Mouse (Mus musculus): ENCODE results near the gene Plcb2. TPM values are rescaled to one million over a fixed set of nuclear protein-coding genes. Genes with fewer than 3 reads are reported as not detected.

Gene Plcb2
- polyA plus RNA-seq, 1 experiment from 2014 or later = 2.0 TPM

GRCm38 (mm10) chr2:118669785-118670184 is 58.5 kb downstream of the Plcb2 start:
- Histone ChIP-seq H3K4me3 (ENCODE audit: control insufficient read depth in 1 of 2, insufficient read depth in 1 of 2, low read depth in 1 of 2, low read length in 2 of 2) (no peak overlapping the region), H3K4me1 (ENCODE audit: control insufficient read depth in 2 of 2, insufficient read depth in 2 of 2, low read length in 2 of 2) (peaks cover 31 to 48% of the 10 kb centered on the region in 2 experiments), H3K9me3 (ENCODE audit: control insufficient read depth, low read length) (no peaks in the 10 kb centered on the region), H3K4me2 (ENCODE audit: low read length) (peak overlapping the region; percentile 8; the same call in 1 of the 2 replicates), H3K27me3 (ENCODE audit: control insufficient read depth, insufficient read depth, low read length) (peaks cover 25% of the 10 kb centered on the region), H3K27ac (replicated peaks in 1 of 2; ENCODE audit: control insufficient read depth in 1 of 2, insufficient read depth in 1 of 2, low read depth in 2 of 2, low read length in 2 of 2) (peak overlapping the region in 1 of 2 experiments; percentile 61; a peak in 1 of 4 replicates), H3K9ac (ENCODE audit: low read length) (no peak overlapping the region), H3K36me3 (ENCODE audit: control insufficient read depth, insufficient read depth, low read length) (no peaks in the 10 kb centered on the region)
- ATAC-seq (ENCODE audit: insufficient number of reproducible peaks, insufficient read depth, low FRiP score, low read depth) = 0 out of 2 replicates have a peak, but pooled peaks have one; percentile 40
- WGBS = 11% methylated on average over 2 of the region's 2 CpGs

DNA sequence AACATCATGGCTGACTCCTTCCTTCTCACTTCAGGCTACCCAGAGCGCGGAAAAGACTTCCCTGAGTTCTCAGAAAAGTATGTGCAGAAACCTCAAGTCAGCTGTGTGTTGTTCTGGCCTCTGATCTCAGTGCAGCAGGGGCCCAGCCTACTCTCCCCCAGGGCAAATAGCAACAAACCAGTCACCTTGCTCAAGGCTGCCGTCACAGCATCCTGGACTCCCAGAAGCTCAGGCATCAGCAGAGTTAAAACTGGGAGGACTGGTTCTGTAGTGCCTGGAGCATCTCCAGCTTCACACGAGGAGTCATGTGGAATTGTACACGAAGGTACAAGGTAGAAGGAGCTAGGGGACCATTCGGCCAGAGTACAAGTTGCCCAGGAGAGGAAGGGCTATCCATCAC is 59.0 kb downstream of the Plcb2 start:
- H3K9ac ChIP-seq (ENCODE audit: low read length) = no peak overlapping the region
- 79% methylated on average over 6 of the region's 6 CpGs for WGBS
- H3K27me3 ChIP-seq (ENCODE audit: control insufficient read depth, insufficient read depth, low read length) = peaks cover 19% of the 10 kb centered on the region
- H3K4me2 ChIP-seq (ENCODE audit: low read length) = no peak overlapping the region
- no peak overlapping the region for H3K4me3 ChIP-seq (ENCODE audit: control insufficient read depth in 1 of 2, insufficient read depth in 1 of 2, low read depth in 1 of 2, low read length in 2 of 2)
- peaks cover 36 to 53% of the 10 kb centered on the region in 2 experiments for H3K4me1 ChIP-seq (ENCODE audit: control insufficient read depth in 2 of 2, insufficient read depth in 2 of 2, low read length in 2 of 2)
- ATAC-seq (ENCODE audit: insufficient number of reproducible peaks, insufficient read depth, low FRiP score, low read depth) = no peak
- no peaks in the 10 kb centered on the region for H3K36me3 ChIP-seq (ENCODE audit: control insufficient read depth, insufficient read depth, low read length)
- H3K27ac ChIP-seq (replicated peaks in 1 of 2; ENCODE audit: control insufficient read depth in 1 of 2, insufficient read depth in 1 of 2, low read depth in 2 of 2, low read length in 2 of 2) = peak overlapping the region in 1 of 2 experiments; percentile 61; a peak in 1 of 4 replicates
- H3K9me3 ChIP-seq (ENCODE audit: control insufficient read depth, low read length) = no peaks in the 10 kb centered on the region

- no peaks in the 10 kb centered on the region for H3K36me3 ChIP-seq (ENCODE audit: control insufficient read depth, insufficient read depth, low read length)
- 0 out of 2 replicates have a peak overlapping the region, but pooled peaks have one; percentile 1 for H3K4me2 ChIP-seq (ENCODE audit: low read length)
- peaks cover 46 to 63% of the 10 kb centered on the region in 2 experiments for H3K4me1 ChIP-seq (ENCODE audit: control insufficient read depth in 2 of 2, insufficient read depth in 2 of 2, low read length in 2 of 2)
- peaks cover under 1% of the 10 kb centered on the region; the same call in 1 of the 2 replicates for H3K27me3 ChIP-seq (ENCODE audit: control insufficient read depth, insufficient read depth, low read length)
- no peaks in the 10 kb centered on the region for H3K9me3 ChIP-seq (ENCODE audit: control insufficient read depth, low read length)
- ATAC-seq (ENCODE audit: insufficient number of reproducible peaks, insufficient read depth, low FRiP score, low read depth) = no peak
- H3K4me3 ChIP-seq (ENCODE audit: control insufficient read depth in 1 of 2, insufficient read depth in 1 of 2, low read depth in 1 of 2, low read length in 2 of 2) = no peak overlapping the region
- peak overlapping the region; percentile 34; the same call in 1 of the 2 replicates for H3K9ac ChIP-seq (ENCODE audit: low read length)
- H3K27ac ChIP-seq (replicated peaks in 1 of 2; ENCODE audit: control insufficient read depth in 1 of 2, insufficient read depth in 1 of 2, low read depth in 2 of 2, low read length in 2 of 2) = peak overlapping the region; percentile 61 to 65
- WGBS = 34% methylated on average over 5 of the region's 5 CpGs
These were observed 61.1 kb downstream of the Plcb2 start for GRCm38 (mm10) chr2:118667181-118667580.

DNA sequence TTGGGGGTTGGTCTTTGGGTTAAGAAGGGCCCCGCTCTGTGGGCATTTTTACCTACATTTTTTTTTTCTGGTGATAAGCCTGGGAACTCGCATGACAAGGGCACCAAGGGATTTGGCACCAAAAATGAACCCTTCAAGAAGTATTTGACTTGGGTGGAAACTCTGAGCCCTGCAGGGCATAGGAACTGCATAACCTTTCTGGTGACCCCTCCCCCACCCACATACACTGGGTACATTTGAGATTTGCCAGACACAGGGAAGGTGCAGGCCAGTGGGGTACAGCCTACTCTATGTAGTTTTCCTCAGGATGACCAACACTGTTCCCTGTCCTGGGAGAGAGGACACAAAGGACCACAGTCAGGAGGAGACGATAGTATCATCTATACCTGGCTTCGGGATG is 62.6 kb downstream of the Plcb2 start:
- no peak overlapping the region for H3K27ac ChIP-seq (replicated peaks in 1 of 2; ENCODE audit: control insufficient read depth in 1 of 2, insufficient read depth in 1 of 2, low read depth in 2 of 2, low read length in 2 of 2)
- H3K27me3 ChIP-seq (ENCODE audit: control insufficient read depth, insufficient read depth, low read length) = no peaks in the 10 kb centered on the region
- no peak overlapping the region for H3K9ac ChIP-seq (ENCODE audit: low read length)
- H3K4me2 ChIP-seq (ENCODE audit: low read length) = peak overlapping the region; percentile 80
- no peaks in the 10 kb centered on the region for H3K36me3 ChIP-seq (ENCODE audit: control insufficient read depth, insufficient read depth, low read length)
- H3K9me3 ChIP-seq (ENCODE audit: control insufficient read depth, low read length) = no peaks in the 10 kb centered on the region
- H3K4me3 ChIP-seq (ENCODE audit: control insufficient read depth in 1 of 2, insufficient read depth in 1 of 2, low read depth in 1 of 2, low read length in 2 of 2) = no peak overlapping the region
- 75% methylated on average over 4 of the region's 4 CpGs for WGBS
- peaks cover 46 to 61% of the 10 kb centered on the region in 2 experiments for H3K4me1 ChIP-seq (ENCODE audit: control insufficient read depth in 2 of 2, insufficient read depth in 2 of 2, low read length in 2 of 2)
- no peak for ATAC-seq (ENCODE audit: insufficient number of reproducible peaks, insufficient read depth, low FRiP score, low read depth)

GRCm38 (mm10) chr2:118664975-118665516 is 63.2 kb downstream of the Plcb2 start:
- Histone ChIP-seq H3K4me2 (ENCODE audit: low read length) (peak overlapping the region; percentile 80), H3K4me1 (ENCODE audit: control insufficient read depth in 2 of 2, insufficient read depth in 2 of 2, low read length in 2 of 2) (peaks cover 45 to 61% of the 10 kb centered on the region in 2 experiments), H3K27me3 (ENCODE audit: control insufficient read depth, insufficient read depth, low read length) (no peaks in the 10 kb centered on the region), H3K4me3 (ENCODE audit: control insufficient read depth in 1 of 2, insufficient read depth in 1 of 2, low read depth in 1 of 2, low read length in 2 of 2) (no peak overlapping the region), H3K27ac (replicated peaks in 1 of 2; ENCODE audit: control insufficient read depth in 1 of 2, insufficient read depth in 1 of 2, low read depth in 2 of 2, low read length in 2 of 2) (no peak overlapping the region), H3K9me3 (ENCODE audit: control insufficient read depth, low read length) (no peaks in the 10 kb centered on the region), H3K36me3 (ENCODE audit: control insufficient read depth, insufficient read depth, low read length) (no peaks in the 10 kb centered on the region), H3K9ac (ENCODE audit: low read length) (peak overlapping the region; percentile 73; the same call in 1 of the 2 replicates)
- ATAC-seq (ENCODE audit: insufficient number of reproducible peaks, insufficient read depth, low FRiP score, low read depth) = no peak
- WGBS = 76% methylated on average over 3 of the region's 3 CpGs

DNA sequence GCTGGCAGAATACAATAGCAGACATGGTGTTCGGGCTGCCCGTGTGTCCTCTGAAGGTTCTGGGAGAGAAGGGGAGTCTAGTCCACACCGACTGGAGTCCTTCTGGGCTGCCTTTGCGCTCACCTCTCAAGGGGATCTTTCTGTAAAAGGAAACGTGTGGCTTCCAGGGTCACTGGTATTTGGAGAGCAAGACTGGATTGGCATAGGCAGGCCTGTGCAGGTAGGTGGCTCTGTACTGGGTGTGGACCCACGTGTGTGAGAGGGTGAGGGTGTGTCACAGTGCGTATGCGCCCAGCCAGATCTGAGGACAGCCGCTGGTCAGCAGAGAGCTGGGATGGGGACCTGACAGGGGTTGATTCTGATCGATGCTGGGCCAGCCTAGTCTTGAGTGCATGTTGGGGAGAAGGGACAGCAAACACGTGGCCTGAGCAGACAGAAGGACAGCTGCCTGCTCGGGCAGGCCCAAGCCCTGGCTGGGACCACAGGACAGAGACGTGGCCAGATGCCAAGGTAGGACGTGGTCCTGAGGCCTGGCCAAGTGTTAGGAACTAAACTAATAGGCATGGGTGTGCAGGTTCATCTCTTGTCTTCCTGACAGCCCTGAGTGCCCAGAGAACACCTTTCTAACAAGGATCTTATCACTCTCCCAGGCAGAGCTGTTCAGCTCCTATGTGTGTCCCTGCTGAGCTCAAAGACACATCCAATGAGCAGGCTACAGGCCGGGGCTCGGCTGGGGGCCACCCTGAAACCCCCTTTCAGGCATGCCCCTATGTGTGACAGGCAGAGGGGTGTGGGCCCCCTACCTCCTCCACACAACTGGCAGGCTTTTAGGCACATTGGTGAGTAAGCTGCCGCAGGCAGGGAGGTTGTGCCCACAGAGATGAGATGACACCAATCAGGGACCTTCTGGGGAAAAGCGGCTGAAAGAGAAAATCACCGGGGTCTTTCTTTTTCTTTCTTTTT is 64.2 kb downstream of the Plcb2 start:
- WGBS = 42% methylated on average over 19 of the region's 19 CpGs
- Histone ChIP-seq H3K36me3 (ENCODE audit: control insufficient read depth, insufficient read depth, low read length) (no peaks in the 10 kb centered on the region), H3K27me3 (ENCODE audit: control insufficient read depth, insufficient read depth, low read length) (no peaks in the 10 kb centered on the region), H3K27ac (replicated peaks in 1 of 2; ENCODE audit: control insufficient read depth in 1 of 2, insufficient read depth in 1 of 2, low read depth in 2 of 2, low read length in 2 of 2) (peak overlapping the region in 1 of 2 experiments; percentile 56; a peak in 2 of 4 replicates), H3K4me2 (ENCODE audit: low read length) (peak overlapping the region; percentile 80), H3K4me1 (ENCODE audit: control insufficient read depth in 2 of 2, insufficient read depth in 2 of 2, low read length in 2 of 2) (peaks cover 47 to 62% of the 10 kb centered on the region in 2 experiments), H3K9me3 (ENCODE audit: control insufficient read depth, low read length) (no peaks in the 10 kb centered on the region), H3K9ac (ENCODE audit: low read length) (peak overlapping the region; percentile 73), H3K4me3 (ENCODE audit: control insufficient read depth in 1 of 2, insufficient read depth in 1 of 2, low read depth in 1 of 2, low read length in 2 of 2) (peak overlapping the region; percentile 50 to 60)
- ATAC-seq (ENCODE audit: insufficient number of reproducible peaks, insufficient read depth, low FRiP score, low read depth) = peak; percentile 48

GRCm38 (mm10) chr2:118662902-118663803 is 65.1 kb downstream of the Plcb2 start, which contains the start of gene Pak6:
Gene Pak6, plus strand, starts transcription at chr2:118663303.
- peaks cover 52 to 65% of the 10 kb centered on the region in 2 experiments for H3K4me1 ChIP-seq (ENCODE audit: control insufficient read depth in 2 of 2, insufficient read depth in 2 of 2, low read length in 2 of 2)
- H3K27me3 ChIP-seq (ENCODE audit: control insufficient read depth, insufficient read depth, low read length) = no peaks in the 10 kb centered on the region
- no peak; the same call in 1 of the 2 replicates for ATAC-seq (ENCODE audit: insufficient number of reproducible peaks, insufficient read depth, low FRiP score, low read depth)
- peak within 1 kb of the TSS; percentile 73 for H3K9ac ChIP-seq (ENCODE audit: low read length)
- H3K4me2 ChIP-seq (ENCODE audit: low read length) = peak within 1 kb of the TSS; percentile 80
- H3K4me3 ChIP-seq (ENCODE audit: control insufficient read depth in 1 of 2, insufficient read depth in 1 of 2, low read depth in 1 of 2, low read length in 2 of 2) = peak within 1 kb of the TSS; percentile 50 to 60
- H3K27ac ChIP-seq (replicated peaks in 1 of 2; ENCODE audit: control insufficient read depth in 1 of 2, insufficient read depth in 1 of 2, low read depth in 2 of 2, low read length in 2 of 2) = peak within 1 kb of the TSS in 1 of 2 experiments; percentile 56; a peak in 2 of 4 replicates
- 2% methylated on average over 37 of the region's 37 CpGs for WGBS
- no peaks in the 10 kb centered on the region for H3K9me3 ChIP-seq (ENCODE audit: control insufficient read depth, low read length)
- no peaks in the 10 kb centered on the region for H3K36me3 ChIP-seq (ENCODE audit: control insufficient read depth, insufficient read depth, low read length)
